20 mouse cellular contexts compared by ENCODE assay signal in the genomic region with DNA sequence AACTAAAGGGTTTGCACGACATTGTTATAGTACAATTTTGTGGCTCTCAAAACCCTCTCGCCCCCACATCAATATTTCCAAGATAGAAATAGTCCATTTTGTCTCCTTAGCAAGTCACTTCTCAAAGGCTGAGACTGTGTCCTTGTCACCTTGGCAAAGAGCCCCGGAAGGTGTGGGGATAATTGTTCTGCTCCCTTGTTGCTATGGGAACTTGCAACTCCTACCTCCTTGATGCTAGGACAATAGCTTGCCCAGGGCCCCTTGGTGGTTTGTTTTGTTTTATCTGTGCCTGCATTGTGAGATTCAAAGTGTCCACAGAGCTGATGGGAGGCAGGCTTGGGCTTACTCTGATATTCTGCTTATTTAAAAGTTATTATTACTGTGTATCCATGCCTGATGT.
DNase-seq lines count a peak whose midpoint lies in the region; ATAC-seq and TF ChIP-seq lines count a peak whose summit lies in the region.
"Had no signal": no experiment of that assay in that cellular context is flagged by ENCODE, and none has a peak within 500 bp of the region (broad histone marks: within the 10 kb centered on the region; RNA-seq: fewer than 3 reads in every experiment).

No protein-coding gene starts in this region.

- H3K27me3 ChIP-seq in lung, postnatal 0 days (replicated peaks; ENCODE audit: insufficient read depth, low read length): no peaks in the 10 kb centered on the region
- H3K27me3 ChIP-seq: heart, embryonic 12.5 days; stomach, embryonic 15.5 days had no signal

- no peak for TF ChIP-seq CTCF in lung, postnatal 0 days (IDR thresholded peaks at IDR 0.05)
- no peak for TF ChIP-seq CTCF in brain, embryonic 14.5 days (IDR thresholded peaks at IDR 0.05; ENCODE audit: borderline replicate concordance, extremely low read depth, insufficient read depth, insufficient read length)

- no peak for TF ChIP-seq POLR2A in brain, embryonic 14.5 days (IDR thresholded peaks at IDR 0.05; ENCODE audit: borderline replicate concordance, extremely low read depth, insufficient read depth, insufficient read length, poor library complexity, severe bottlenecking)

- no peak for DNase-seq in frontal cortex, postnatal 36 days (ENCODE audit: low spot score in 2 of 2)
- peak; percentile 30 for DNase-seq in lung, postnatal 36 days
- no peak for DNase-seq in lung, postnatal 0 days (ENCODE audit: low spot score)
- peak; percentile 6 for DNase-seq in R1 (ENCODE audit: low read depth, low spot score)
- peak; percentile 49 for DNase-seq in brain, embryonic 14.5 days (ENCODE audit: low read depth)
- DNase-seq in left cerebral cortex, postnatal 14 days (ENCODE audit: low spot score in 2 of 2): no peak
- DNase-seq: adrenal gland, adult 2 months; cerebellum, adult 18-20 months; cerebellum, postnatal 25 days; heart, postnatal 10 days; kidney, adult 2 months; kidney, postnatal 10 days; right cerebral cortex, adult 18-20 months; right cerebral cortex, postnatal 4 days; thymus, adult 2 months had no signal

- no peaks in the 10 kb centered on the region for H3K4me1 ChIP-seq in lung, postnatal 0 days (ENCODE audit: insufficient read depth, low read depth, low read length)
- H3K4me1 ChIP-seq: stomach, embryonic 15.5 days had no signal

- no peaks in the 10 kb centered on the region for H3K36me3 ChIP-seq in lung, postnatal 0 days (ENCODE audit: insufficient read depth, low read length)
- H3K36me3 ChIP-seq: heart, embryonic 12.5 days; hindbrain, embryonic 10.5 days; stomach, embryonic 15.5 days had no signal

- H3K9me3 ChIP-seq in lung, postnatal 0 days (ENCODE audit: low read length): no peaks in the 10 kb centered on the region
- H3K9me3 ChIP-seq: heart, embryonic 12.5 days; hindbrain, embryonic 10.5 days; stomach, embryonic 15.5 days had no signal

- WGBS in lung, postnatal 0 days: 68% methylated on average over 3 of the region's 3 CpGs

- no peak overlapping the region for H3K4me3 ChIP-seq in lung, postnatal 0 days (ENCODE audit: low read depth, low read length)
- H3K4me3 ChIP-seq: heart, embryonic 12.5 days; hindbrain, embryonic 10.5 days; stomach, embryonic 15.5 days had no signal

- intact Hi-C loops in left cerebral cortex, postnatal 14 days (cut with DNase I): no loop called here

- no peak overlapping the region for H3K4me2 ChIP-seq in lung, postnatal 0 days (replicated peaks; ENCODE audit: low read depth, low read length)
- H3K4me2 ChIP-seq: heart, embryonic 12.5 days; stomach, embryonic 15.5 days had no signal

- 0 out of 2 replicates have a peak, but pooled peaks have one; percentile 11 for ATAC-seq in frontal cortex, adult (ENCODE audit: low TSS enrichment)
- no peak for ATAC-seq in lung, postnatal 0 days
- ATAC-seq in inflammation-experienced regulatory T-cells, adult 6 months: no peak

- H3K27ac ChIP-seq in lung, postnatal 0 days (ENCODE audit: low read length): no peak overlapping the region
- H3K27ac ChIP-seq: hindbrain, embryonic 10.5 days; stomach, embryonic 15.5 days had no signal

- TF ChIP-seq EP300 in lung, postnatal 0 days (IDR thresholded peaks at IDR 0.05): no peak

- H3K9ac ChIP-seq in lung, postnatal 0 days (replicated peaks; ENCODE audit: low read depth): no peak overlapping the region
- H3K9ac ChIP-seq: heart, embryonic 12.5 days; stomach, embryonic 15.5 days had no signal

Comparison
In these comparisons a context has a peak if more than half of its experiments do, and no peak if none do; other contexts are left out.
1. DNase-seq: peak in lung, postnatal 36 days (single experiment), R1 (single experiment) and brain, embryonic 14.5 days (single experiment); none in frontal cortex, postnatal 36 days (0 of 2), lung, postnatal 0 days (single experiment) and left cerebral cortex, postnatal 14 days (0 of 2).